Mouse (Mus musculus) kidney, postnatal 14 days (tissue): ENCODE results near the gene Armc2.
A peak's percentile ranks its signal among the peaks of the same experiment; 100 is the strongest.

Source experiments
- DNase-seq: peaks from one replicate; pipeline ENCODE4 v3.0.0; 2022; ENCODE audit warnings: mixed read lengths

Armc2 gene

DNA sequence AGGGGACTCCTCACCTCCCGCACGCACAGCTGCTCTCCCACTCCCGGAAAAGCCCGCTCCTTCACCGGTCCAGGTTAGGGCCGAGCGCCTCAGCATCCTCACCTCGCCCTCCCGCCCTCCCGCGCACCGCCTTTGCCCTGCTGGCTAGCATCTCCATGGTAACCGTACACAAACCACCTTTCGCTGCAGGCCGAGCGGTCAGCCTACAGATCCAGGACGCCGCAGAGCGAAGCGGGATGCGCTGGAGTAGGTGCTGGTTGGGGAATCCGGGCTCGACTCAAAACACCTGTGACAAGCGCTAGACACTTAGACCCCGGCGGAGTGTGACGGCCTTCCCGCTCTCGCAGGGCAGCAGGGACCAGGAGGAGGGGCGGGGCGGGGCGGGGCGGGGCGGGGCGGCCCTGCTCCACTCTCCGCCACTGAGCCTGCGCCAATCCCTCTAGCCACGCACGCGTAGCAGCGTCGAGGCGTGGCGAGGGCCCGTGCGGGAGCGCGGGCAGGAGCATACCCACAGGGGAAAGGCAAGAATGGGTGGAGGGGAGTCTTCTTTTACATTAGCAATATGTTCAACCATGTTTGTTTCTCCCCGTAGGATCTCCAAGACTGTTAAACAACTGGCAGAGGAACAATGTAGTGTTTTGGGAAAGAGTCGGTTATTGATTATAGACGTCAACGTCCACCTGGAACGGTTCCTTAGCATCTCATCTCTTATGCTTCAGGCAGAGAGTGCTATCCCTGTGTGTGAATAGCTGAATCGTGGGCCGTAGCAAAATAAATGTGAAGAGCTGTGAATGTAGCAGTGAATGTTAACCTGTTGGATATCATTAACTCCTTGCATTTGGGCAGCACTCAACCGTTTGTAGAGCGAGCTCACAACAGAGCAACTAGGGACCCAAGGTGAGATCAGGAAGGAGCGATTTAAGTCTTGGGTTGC is at the start of gene Armc2:
Gene Armc2, minus strand, starts transcription at position 427 of the 934 bp plus-strand sequence.
- DNase-seq = peak; percentile 84

DNA sequence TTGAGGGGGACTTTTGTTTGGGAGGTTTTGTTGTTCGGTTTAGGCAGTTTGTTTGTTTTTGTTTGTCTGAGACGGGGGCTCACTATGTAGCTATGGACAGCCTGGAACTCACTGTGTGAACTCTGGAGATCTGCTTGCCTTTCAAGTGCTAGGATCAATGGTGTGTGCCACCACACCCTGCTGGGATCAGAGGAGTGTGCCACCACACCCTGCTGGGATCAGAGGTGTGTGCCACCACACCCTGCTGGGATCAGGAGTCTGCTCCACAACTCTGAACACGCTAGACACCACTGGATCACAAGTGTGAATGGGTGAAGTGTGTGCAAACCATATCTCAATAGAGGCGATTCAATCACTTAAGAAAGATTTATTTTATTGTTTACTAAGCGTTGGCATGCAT is 46.2 kb upstream of the Armc2 start:
- DNase-seq = no peak

DNA sequence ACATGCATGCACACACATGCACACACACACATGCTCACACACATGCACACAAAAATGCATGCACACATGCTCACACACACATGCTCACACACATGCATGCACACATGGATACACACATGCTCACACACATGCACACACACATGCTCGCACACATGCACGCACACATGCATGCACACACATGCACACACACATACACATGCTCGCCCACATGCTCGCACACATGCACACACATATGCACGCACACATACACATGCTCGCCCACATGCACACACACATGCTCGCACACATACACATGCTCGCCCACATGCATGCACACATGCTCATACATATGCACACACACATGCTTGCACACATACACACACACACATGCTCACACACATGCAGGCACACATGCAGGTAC is 41.3 kb upstream of the Armc2 start:
- DNase-seq = no peak

DNA sequence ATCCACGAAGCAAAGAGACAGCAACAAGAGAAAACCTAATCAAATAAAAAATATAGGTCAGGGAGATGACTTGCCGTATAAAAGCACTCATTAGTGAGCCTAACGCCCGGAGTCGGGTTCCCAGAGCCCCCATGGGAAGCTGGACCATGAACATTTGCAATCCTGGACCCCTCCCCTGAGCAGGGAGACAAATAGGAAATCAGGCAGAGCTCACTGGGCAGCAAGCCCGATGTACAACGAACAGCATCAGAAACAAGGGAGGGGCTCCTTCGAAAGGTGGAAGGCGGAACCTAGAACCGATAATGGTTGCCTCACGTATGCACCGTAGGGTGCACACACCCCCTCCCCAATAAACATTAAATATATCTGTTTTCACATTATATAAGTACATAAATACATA is 39.5 kb upstream of the Armc2 start:
- no peak for DNase-seq

DNA sequence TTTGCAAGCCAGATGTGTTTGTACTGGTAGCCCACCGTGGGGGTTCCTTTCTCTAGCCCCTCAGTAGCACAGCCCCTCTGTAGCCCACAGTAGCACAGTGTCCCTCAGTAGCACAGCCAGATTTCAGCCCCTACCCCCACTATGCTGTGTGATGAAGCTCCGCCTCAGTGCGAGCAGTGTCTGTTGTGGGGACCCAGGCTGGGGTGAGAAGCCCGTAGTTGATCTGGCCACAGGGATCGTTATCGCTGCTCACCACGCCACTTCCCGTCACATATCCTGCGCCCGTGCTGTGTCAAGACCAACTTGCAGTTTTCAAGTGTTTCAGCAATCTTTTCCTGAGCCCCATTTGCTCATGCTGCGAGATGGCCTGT is 39.0 kb upstream of the Armc2 start:
- DNase-seq = no peak

DNA sequence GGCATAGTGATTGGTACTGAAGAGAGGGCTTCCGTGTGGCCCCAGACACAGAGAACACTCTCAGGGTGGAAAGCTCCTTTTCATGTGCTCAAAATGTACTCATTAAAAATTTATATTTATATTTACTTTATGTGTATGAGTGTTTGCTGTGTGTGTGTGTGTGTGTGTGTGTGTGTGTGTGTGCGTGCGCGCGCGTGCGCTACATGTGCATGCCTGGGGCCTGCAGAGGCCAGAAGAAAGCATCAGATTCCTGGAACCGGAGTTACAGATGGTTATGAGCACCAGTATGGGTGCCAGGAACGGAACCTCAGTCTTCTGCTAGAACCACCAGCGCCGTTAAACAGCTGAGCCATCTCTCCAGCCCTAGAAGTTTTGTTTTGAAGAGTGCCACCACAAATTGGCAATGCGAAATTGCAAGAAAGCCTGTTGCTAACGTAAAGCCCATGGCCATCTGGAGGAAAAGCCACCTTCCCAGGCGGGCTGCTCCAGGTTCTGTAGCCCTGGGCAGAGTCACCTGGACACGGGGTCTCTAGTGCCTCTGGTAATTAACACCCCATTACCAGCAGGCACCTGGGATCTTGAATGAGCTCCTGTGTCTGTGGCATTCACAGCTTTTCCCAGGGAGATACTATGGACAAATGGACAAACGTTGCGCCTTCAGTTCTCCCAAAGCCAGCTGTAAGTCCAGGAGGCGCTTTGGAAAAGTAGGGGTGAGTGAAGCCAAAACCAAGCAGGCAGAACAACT is 38.4 kb upstream of the Armc2 start:
- no peak for DNase-seq

DNA sequence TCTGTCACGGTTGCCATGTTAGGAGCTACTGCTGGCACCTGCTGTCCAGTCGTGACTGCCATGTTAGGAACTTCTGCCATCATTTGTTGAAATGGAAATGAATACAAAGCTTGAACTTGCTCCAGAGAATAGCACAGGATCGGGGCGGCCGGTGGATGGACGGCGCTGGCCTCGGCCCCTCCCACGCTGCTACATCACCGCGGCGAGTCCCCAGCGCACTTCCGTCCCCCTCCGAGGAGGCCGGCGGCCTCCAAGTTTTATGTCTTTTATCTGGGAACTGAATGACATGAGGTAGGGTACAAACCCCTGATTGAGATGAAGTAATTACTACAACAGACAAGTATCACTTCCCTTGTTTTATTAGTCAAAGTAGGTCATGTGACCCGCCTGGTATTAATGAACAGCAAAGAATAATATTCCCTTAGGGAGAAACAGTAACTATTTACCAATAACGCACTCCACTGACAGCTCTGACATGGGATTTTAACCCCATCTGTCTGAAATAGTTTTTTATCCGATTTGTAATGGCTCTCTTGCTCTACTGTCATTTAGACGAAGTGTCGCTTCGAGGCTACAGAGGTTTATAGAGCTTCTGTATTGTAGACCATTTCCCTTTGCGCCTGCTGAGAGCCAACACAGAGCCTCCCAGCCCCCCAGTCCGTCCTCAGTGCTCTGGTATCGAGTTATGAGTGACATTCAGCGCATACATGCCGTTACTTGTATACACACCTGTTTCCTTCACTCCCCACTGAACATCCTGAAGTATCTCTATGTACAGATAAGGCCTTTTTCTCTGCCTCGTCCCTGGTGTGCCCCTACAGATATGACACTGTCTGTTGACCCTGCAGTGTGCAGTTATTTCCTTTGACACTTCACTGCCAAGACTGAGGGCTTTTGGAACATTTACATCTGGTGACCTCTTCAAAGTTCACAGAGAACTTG is 37.3 kb upstream of the Armc2 start:
- no peak for DNase-seq

DNA sequence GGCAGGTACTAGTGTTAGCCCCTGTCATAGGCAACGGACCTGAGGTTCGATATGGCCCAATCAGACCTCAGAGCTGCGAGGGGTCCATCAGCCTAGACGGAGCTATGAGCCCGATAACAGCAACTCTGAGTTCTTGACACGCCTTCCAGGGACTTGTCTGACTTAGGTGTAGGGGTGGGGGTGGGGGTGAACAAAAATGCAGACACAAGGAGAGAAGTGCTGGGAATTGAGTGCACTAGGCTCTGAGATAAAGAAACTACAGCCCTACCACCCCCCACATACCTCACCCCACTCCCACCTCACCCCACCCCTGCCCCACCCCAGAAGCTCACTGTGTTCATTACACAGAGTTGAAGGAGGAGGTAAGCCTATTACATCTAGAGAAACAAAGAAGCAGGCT is 32.8 kb upstream of the Armc2 start:
- DNase-seq = no peak

DNA sequence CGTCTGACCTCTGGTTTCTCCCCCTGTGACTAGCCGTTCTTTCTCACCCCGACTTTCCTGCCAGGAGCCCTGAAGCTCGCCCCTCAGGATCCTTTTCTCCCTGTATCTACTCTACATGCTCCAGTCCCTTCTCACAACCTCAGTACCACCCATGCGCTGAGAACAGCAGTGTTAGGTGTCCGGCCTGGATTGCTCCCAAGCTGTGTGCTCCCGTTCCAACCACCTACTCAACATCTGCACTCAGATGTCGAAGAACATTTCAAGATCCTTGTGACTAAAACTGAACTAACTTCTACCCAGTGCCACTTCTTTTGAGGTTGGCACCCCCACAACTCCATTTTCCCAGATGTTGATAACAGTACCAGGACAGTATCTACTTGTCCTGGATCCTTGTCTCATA is 30.4 kb upstream of the Armc2 start:
- DNase-seq = no peak

DNA sequence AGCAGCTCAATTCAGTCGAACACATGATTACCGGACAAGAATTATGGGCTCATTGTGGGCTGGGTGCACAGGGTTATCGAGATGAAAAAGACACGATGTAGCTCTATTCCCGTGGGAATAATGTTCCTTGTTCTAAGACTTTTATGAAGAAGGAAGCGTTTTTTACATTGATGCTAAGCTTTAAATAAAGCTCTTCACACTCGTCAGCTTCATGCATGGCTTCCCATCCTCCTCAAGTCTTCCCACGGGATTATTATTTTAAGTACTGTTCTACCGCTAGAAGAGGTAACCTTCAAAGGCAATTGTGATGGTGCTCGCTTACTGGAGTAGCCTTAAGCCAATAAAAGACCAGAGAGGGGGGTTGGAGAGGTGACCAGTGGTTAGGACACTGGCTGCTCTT is 26.3 kb upstream of the Armc2 start:
- DNase-seq = no peak

DNA sequence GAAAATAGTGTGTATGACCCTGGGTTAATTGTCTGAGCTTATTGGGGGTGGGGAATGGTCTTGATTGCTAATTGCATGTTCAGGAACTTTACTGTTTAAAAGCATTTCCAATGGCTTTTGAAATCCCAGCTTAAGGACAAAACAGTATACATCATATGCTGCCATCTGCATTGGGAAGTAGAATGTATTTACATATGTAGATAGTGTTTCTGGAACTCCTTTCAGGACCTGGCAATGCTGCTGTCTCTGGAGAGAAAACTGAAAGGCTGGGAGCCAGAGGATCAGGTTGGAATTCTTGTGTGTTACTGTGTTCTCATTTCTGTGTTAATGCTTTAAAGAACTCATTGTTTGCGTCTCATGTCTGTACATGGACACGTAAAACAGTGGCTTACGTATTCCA is 25.1 kb upstream of the Armc2 start:
- DNase-seq = no peak

DNA sequence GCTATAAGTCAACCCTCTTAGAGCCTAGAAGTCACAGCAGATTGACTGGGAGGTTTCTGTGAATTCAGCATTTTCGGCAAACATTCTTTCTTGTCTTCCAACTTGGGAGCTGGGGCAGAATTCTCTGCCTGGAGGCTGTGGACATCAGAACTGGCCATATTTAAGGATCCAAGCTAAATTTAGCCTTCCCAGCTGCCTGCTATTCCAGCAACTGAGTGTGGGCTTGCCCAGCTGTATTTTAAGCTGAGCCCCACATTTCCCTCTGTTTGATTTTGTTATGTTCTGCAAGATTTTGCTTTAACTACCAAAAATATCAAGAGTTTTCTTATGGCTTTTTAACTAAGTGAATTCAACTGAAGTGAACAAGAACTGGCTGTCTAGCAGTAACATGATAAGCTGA is 24.6 kb upstream of the Armc2 start:
- no peak for DNase-seq

DNA sequence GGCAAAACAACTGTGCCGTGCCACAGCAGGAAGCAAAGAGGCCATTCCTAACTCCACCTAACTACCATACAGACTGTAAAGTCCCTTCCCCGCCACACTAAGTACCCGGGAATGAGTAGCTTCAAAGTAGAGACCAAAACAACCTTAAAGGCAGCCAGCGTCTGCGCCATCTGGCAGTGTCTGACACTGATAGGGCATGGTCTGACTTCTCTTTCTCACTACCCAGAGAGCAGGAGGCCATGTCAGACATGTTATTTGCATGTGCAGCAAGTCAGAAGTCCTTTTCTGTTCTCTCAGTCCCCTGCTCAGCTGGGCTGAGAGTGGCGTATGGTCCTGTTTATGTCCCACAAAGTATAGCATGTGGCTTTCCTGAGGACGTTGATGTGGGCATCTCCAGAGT is 23.8 kb upstream of the Armc2 start:
- no peak for DNase-seq

DNA sequence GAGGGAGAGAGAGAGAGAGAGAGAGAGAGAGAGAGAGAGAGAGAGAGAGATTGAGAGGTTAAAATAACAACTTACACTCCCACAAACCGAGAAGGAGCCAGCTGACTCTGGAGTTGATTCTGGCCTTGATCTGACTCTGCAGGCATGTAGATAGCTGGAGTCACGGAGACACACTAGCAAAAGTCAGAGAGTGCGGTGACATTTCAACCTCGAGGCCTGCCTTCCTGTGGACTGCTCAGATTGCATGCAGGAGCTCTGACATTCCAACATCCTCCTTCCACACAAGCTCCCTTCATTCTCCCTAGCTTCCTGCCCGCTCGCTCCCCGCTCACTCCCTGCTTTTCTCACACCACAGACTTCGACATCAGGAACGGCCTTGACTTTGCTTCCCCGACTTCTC is 20.3 kb upstream of the Armc2 start:
- peak; percentile 66 for DNase-seq

DNA sequence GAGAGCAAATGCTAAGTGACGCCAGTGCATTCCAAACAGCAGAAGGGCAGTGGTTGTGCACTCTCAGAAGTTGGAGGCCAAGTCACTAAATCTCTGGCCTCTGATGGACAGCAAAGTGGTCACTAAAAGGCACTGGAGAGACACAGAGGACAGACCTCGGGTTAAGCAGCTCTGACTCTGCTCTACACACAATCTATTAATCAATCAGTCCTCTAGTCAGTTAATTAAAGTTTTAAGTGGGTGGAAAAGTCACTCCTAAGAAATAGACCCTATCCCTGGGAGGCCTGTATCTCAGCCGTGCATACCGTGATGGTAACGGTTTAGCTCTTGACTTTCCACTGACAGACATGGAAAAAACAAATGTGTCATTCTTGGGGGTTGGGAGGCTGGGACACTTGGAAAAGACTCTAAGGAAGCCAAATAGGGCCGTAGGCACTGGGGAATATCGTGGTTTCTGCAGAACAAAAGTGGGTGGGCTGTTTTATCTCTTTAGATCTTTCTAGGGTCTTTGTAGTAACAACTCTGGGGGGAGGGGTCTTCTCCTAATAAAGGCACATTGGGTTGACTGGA is 19.1 kb upstream of the Armc2 start:
- DNase-seq = peak; percentile 49

DNA sequence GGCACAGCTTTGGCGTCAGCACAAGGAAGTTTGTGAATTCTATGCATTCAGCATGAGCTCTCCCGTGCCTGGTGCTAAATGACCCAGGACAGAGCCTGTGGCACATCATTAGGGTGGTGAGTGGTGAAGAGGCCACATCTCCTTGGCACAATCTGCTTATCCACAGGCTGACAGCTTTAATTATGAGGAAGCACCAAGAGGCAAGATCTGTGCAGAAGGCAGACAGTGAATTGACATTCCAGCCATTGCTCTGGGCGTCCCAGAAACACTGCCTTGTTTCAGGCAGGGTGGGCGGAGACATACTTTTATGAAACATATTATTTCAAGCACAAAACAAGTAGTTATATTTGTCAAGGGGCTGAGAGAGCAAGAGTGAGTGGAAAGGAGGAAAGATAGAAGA is 18.6 kb upstream of the Armc2 start:
- no peak for DNase-seq

DNA sequence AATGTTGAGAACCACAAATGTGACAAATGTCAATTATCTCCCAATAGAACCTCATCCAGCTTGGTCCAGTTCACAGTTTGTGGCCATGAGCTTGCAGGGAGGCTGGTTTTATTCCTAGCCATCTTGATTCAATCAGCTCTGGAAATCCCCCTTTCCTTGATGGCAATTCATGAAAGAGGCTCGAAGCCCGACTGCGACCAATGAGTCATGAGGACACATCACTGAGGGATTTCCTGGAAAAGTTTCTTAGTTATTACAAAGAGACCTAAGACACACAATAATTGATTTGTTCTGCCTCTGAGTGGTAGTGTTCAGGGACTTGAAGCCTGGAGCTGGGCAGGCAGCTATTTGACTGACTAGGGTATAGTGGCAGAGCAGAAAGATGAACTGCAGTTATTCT is 15.3 kb upstream of the Armc2 start:
- DNase-seq = no peak

DNA sequence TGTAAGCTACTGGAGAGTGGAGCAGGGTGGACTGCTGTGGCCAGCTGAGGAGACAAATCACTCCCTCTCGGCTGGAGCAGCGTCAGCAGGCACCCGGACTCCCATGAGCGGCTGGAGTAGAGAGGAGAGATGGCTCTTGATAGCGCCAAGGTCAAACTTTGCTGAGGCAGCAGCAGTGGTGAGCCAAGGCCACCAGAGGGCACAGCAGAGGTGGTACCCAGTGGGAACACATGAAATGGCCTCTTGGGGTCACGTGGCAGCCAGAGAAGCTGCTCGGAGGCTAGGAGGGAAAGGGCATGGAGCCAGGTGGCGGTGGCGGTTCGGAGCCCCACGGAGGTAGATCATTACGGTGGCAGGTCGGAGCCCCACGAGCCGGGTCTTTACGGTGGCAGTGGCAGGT is 12.8 kb upstream of the Armc2 start:
- DNase-seq = peak; percentile 91

DNA sequence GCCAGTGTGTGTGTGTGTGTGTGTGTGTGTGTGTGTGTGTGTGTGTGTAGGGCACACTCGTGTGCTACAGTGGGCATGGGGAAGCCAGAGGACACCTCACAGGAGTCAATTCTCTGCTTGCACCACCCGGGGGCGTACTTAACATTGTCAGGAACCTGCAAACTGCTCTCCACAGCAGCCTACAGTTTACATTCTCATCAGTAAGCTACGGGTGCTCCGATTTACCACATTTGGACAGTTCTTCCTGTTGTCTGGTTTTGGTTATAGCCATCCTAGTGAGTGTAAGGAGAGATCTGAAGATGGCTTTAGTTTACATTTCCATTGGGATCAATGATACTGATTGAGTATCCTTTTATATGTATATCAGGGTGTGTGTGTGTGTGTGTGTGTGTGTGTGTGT is 11.3 kb upstream of the Armc2 start:
- no peak for DNase-seq

DNA sequence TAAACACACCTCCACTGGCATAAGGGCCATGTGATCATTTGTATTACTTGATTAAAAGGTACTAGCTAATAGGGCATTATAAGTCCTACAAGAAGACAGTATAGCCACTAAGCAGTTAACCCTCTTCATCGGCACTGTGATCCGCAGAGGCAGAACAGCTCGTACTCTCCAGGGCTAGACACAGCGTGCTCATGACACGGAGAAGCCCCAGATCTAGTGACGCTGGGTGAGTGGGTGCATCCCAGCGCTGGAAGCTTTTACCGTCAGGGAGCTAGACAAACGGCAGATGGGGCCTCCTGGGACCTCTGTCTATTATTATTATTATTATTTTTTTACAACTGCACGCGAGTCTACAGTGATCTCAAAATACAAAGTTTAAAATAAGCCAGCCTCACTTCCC is 9.1 kb upstream of the Armc2 start:
- DNase-seq = peak; percentile 23

DNA sequence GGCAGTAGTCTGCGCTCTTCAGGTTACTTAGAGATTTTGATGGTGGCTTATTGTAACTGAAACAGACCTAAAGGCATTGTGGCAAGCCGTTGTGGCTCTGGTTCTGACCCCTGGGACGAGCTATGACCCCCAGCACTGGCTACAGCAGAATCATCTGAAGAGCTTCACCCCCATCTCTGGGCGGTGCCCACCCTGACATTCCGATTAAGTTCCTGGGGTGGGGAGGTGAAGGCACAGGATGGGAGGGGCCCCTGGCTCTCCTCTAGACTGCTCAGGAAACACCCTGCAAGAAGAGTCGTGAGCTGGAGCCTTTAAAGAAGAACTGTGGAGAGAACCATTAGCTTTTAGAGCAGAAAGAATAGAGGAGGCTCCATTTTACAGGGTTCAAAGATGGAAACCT is 6.2 kb upstream of the Armc2 start:
- DNase-seq = no peak

DNA sequence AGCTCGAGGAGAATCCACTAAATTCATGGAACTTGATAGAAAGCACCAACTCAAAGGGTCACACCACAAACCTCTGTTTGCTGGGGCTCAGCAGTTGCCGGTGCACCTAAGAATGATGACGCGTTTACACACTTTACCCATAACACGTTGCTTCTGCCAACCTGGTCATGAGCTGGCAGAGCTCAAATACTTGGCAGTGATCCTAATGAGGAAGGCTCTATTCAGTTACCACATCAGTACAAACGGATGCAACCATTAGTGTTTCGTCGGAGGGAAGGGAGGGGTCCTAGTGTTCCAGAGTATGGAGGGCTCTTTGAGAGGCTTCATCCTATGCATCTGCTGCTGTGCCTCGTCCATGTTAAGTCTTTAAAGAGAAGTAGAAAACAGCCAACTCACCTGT is 3.3 kb upstream of the Armc2 start:
- no peak for DNase-seq

DNA sequence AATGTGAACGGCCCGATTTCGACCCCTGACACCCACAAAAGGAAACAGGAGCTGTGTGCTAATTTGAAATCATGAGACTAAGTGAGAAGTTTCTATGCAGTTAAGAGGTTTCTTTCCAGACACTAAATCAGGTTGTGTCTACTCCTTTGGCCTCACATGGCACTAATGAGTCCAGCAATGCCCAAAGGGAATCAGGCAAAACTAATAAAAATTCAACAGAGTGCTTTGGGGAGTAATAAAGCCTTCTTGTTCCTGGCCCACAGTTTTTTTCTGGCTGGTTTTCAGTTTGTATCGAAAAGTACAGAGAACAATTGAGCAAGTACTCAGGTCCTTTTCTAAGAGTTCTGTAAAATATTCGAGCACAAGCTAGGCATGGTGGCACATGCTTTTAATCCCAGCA is 4.2 kb downstream of the Armc2 start:
- DNase-seq = no peak
